Mouse (Mus musculus): ENCODE measurements at regions not wholly inside any gene's neighbourhood (a gene's known extent, or its start where the extent isn't known, plus 50 kb on each side); places are given as distances from the start of the nearest gene placed in this dataset.

GRCm38 (mm10) chr3:115816328-115817160, 71.1 kb upstream of the Dph5 start:
- TF ChIP-seq CTCF (IDR thresholded peaks at IDR 0.05; ENCODE audit: low read depth, low read length) = no peak
- no peak for TF ChIP-seq GATA1 (IDR thresholded peaks at IDR 0.05; ENCODE audit: borderline replicate concordance, low read length)
- no peak for TF ChIP-seq POLR2AphosphoS5 (IDR thresholded peaks at IDR 0.05; ENCODE audit: insufficient replicate concordance, low read depth, low read length)
